Mouse (Mus musculus) layer of hippocampus, postnatal 14 days (tissue): Measurements from ENCODE around the gene Adprh. TPM values are rescaled to one million over a fixed set of nuclear protein-coding genes. Genes with fewer than 3 reads are reported as not detected.

Experiments used
- DNase-seq, 2 experiments: peaks; one replicate each; pipeline ENCODE4 v3.0.0; 2021 to 2022; ENCODE audit warnings: low spot score in 2 of 2, mixed read lengths in 1 of 2
- total RNA-seq, 2 experiments: library from RNA; stranded (reverse); gene quantifications; 2 replicates each; pipeline ENCODE4 v1.2.3; 2021

Adprh gene
- total RNA-seq, 2 experiments from 2014 or later = 58.4 to 62.4 TPM

GRCm38 (mm10) chr16:38399531-38400231 lies 52.8 kb downstream of the Adprh start:
- peak; percentile 41 to 46 for DNase-seq

GRCm38 (mm10) chr16:38399076-38399475 lies 53.4 kb downstream of the Adprh start:
- DNase-seq = no peak

- no peak for DNase-seq
Measured at GRCm38 (mm10) chr16:38398266-38398665, 54.2 kb downstream of the Adprh start.

GRCm38 (mm10) chr16:38396155-38396554 lies 56.3 kb downstream of the Adprh start:
- no peak for DNase-seq

- DNase-seq = no peak
Measured at GRCm38 (mm10) chr16:38395060-38395730, 57.3 kb downstream of the Adprh start.

GRCm38 (mm10) chr16:38394191-38394618 lies 58.3 kb downstream of the Adprh start:
- DNase-seq = no peak

Other genes starting within 250 kb of the Adprh start
- not detected for gene Nr1i2, start 157.9 kb downstream of the Adprh start, total RNA-seq
- gene Maats1, start 110.6 kb downstream of the Adprh start, total RNA-seq = 1 to 10 TPM; 1.1 to 2.0 TPM
- 10 to 100 TPM; 94.9 to 97.0 TPM for gene Cox17, start 105.7 kb downstream of the Adprh start, total RNA-seq
- not detected for gene Gm21987, start 105.7 kb downstream of the Adprh start, total RNA-seq
- gene Popdc2, start 90.5 kb downstream of the Adprh start, total RNA-seq = under 1 TPM; 0.43 to 0.44 TPM
- under 1 TPM; 0.60 to 0.76 TPM for gene Pla1a, start 19.6 kb downstream of the Adprh start, total RNA-seq
- gene Cd80, start 2.9 kb upstream of the Adprh start, total RNA-seq = under 1 TPM; 0.36 to 0.76 TPM
- gene Timmdc1, start 70.0 kb upstream of the Adprh start, total RNA-seq = 10 to 100 TPM; 29.6 to 34.4 TPM
- gene Poglut1, start 97.6 kb upstream of the Adprh start, total RNA-seq = 10 to 100 TPM; 42.2 to 44.3 TPM
- gene Tmem39a, start 106.0 kb upstream of the Adprh start, total RNA-seq = 10 to 100 TPM; 24.0 to 25.5 TPM